Mouse (Mus musculus) left cerebral cortex, postnatal 36 days (tissue): ENCODE measurements around the gene Lgals4. TPM values are rescaled to one million over a fixed set of nuclear protein-coding genes. Genes with fewer than 3 reads are reported as not detected.

Source experiments
- DNase-seq, 2 experiments: peaks; one replicate each; pipeline ENCODE4 v3.0.0; 2021 to 2022; ENCODE audit warnings: low spot score in 2 of 2, mixed read lengths in 1 of 2
- intact Hi-C: fragments of 180-260 bp; cut with DNase I; formaldehyde crosslinking; loops from one replicate; pipeline ENCODE4 v1.15.1; 2025
- total RNA-seq, 2 experiments: library from RNA; stranded (reverse); gene quantifications; 2 replicates each; pipeline ENCODE4 v1.2.3; 2021

Gene Lgals4
- total RNA-seq, 2 experiments from 2014 or later, result 1.2 to 5.0 TPM

DNA sequence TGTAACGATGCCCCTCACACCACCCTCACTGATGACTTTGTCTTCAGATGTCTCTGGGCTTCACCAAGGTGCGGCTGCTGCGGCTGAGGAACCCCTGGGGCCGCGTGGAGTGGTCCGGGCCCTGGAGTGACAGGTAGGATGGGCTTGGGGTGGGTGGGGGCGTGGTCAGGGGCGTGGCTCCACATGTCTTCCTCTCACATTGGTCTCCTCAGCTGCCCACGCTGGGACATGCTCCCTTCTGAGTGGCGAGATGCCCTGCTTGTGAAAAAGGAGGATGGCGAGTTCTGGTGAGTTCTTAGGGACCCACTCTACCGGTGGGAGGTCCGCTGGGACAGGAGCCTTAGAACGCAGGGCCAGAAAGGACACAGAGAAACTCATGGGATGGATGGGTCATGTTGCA, 52.8 kb downstream of the Lgals4 start:
- intact Hi-C loops, result no loop called here
- no peak for DNase-seq

DNA sequence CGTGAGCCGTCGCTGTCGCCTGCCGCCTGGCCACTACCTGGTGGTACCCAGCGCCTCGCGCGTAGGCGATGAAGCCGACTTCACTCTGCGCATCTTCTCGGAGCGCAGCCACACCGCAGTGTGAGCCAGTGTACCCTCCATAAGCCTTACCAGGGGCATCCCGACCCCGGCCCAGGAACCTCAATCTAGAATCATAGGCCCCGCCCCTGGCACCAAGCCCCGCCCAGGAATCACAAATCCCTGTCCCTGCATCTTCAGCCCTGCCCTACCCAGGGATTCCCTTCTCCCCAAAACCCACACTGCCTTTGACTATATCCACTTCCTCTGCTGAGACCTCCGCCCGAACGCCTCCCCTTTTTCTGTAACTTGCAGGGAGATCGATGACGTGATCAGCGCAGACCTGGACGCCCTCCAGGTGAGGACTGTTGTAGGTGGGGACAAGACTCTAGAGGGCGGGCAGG, 55.1 kb downstream of the Lgals4 start:
- DNase-seq, result no peak
- intact Hi-C loops, result no loop called here

Other genes with a start within 250 kb of the Lgals4 start
- 10 to 100 TPM; 68.7 to 68.8 TPM for gene Samd4b, start 235.7 kb upstream of the Lgals4 start, total RNA-seq
- 10 to 100 TPM in 1 of 2 experiments, 1 to 10 TPM in 1; 9.0 to 10.4 TPM for gene Pak4, start 235.7 kb upstream of the Lgals4 start, total RNA-seq
- 1 to 10 TPM in 1 of 2 experiments, under 1 TPM in 1; 0.99 to 1.5 TPM for gene Acp7, start 202.5 kb upstream of the Lgals4 start, total RNA-seq
- gene Fbxo27, start 141.0 kb upstream of the Lgals4 start, total RNA-seq, result 10 to 100 TPM; 23.3 to 25.0 TPM
- 1 to 10 TPM; 2.0 TPM for gene Fbxo17, start 117.0 kb upstream of the Lgals4 start, total RNA-seq
- 10 to 100 TPM; 66.5 to 70.2 TPM for gene Mrps12, start 92.0 kb upstream of the Lgals4 start, total RNA-seq
- 10 to 100 TPM; 14.9 to 15.1 TPM for gene Sars2, start 91.9 kb upstream of the Lgals4 start, total RNA-seq
- gene Ccer2, start 77.7 kb upstream of the Lgals4 start, total RNA-seq, result 1 to 10 TPM; 1.3 to 2.6 TPM
- gene Sirt2, start 67.1 kb upstream of the Lgals4 start, total RNA-seq, result 100 to 1,000 TPM; 142 to 169 TPM
- 10 to 100 TPM; 34.7 to 38.9 TPM for gene Nfkbib, start 66.3 kb upstream of the Lgals4 start, total RNA-seq
- 1 to 10 TPM; 2.3 to 3.1 TPM for gene Rinl, start 44.9 kb upstream of the Lgals4 start, total RNA-seq
- 100 to 1,000 TPM; 414 to 415 TPM for gene Hnrnpl, start 25.3 kb upstream of the Lgals4 start, total RNA-seq
- 10 to 100 TPM; 45.0 to 47.8 TPM for gene Ech1, start 8.6 kb upstream of the Lgals4 start, total RNA-seq
- gene Lgals7, start 30.0 kb downstream of the Lgals4 start, total RNA-seq, result not detected
- 1 to 10 TPM in 1 of 2 experiments, under 1 TPM in 1; 0.72 to 1.4 TPM for gene Capn12, start 47.6 kb downstream of the Lgals4 start, total RNA-seq
- gene Actn4, start 128.5 kb downstream of the Lgals4 start, total RNA-seq, result 100 to 1,000 TPM; 180 to 203 TPM
- gene Eif3k, start 148.0 kb downstream of the Lgals4 start, total RNA-seq, result 100 to 1,000 TPM; 169 to 194 TPM
- 1 to 10 TPM; 1.6 to 1.9 TPM for gene Map4k1, start 148.2 kb downstream of the Lgals4 start, total RNA-seq